Mouse (Mus musculus): ENCODE results near the gene Dcps.

DNA sequence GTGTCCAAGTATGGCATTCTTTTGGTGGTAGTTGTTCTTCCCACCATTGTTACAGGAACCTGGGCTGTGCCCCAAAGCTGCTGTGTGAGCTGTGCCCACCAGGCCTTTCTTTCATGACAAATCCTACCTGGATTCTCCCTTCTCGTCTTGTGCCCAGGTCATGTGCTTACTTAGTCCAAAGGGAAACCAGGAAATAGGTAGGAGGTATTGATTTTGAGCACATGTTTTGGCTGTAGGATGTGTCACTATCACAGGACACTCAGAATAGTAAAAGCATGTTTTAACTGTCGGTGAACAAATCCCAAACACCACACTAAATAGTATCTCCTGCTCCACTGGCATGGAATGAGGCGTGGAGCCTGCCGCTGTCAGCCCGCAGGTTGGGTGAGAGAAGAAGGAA is 48.3 kb downstream of the Dcps start:
- no peak for TF ChIP-seq USF1 (IDR thresholded peaks at IDR 0.05; ENCODE audit: low read depth)
- TF ChIP-seq POLR2A (IDR thresholded peaks at IDR 0.05; ENCODE audit: insufficient read length, low read depth) = no peak
- TF ChIP-seq MYOD1 (IDR thresholded peaks at IDR 0.05; ENCODE audit: control insufficient read depth in 1 of 3, insufficient read length in 2 of 3, low read depth in 2 of 3) = no peak
- TF ChIP-seq TCF3 (IDR thresholded peaks at IDR 0.05; ENCODE audit: insufficient read length, low read depth) = no peak
- no peak for TF ChIP-seq CEBPB (IDR thresholded peaks at IDR 0.05; ENCODE audit: insufficient read depth, poor library complexity, severe bottlenecking)
- no peak for TF ChIP-seq E2F4 (IDR thresholded peaks at IDR 0.05; ENCODE audit: insufficient read depth)
- TF ChIP-seq MAX (IDR thresholded peaks at IDR 0.05; ENCODE audit: low read depth) = no peak
- no peak for TF ChIP-seq TCF12 (IDR thresholded peaks at IDR 0.05; ENCODE audit: insufficient read depth, poor library complexity, severe bottlenecking)

All from myocyte (in vitro differentiated cells).